Mouse (Mus musculus) cerebellum, adult 2 months (tissue): ENCODE data around the gene Cwc25.

Source experiments
- CTCF ChIP-seq: fragments of 200-500 bp; IDR thresholded peaks from 2 replicates; pipeline ENCODE4 v1.5.1; 2011; ENCODE audit warnings: low read depth, mild to moderate bottlenecking, control low read depth, low read length, moderate library complexity, borderline replicate concordance; ENCODE audit not compliant: insufficient read depth
- POLR2A ChIP-seq: fragments of 200-500 bp; IDR thresholded peaks from 2 replicates; pipeline ENCODE4 v1.6.1; 2011; ENCODE audit warnings: low read length, control low read depth, borderline replicate concordance; ENCODE audit not compliant: insufficient read depth

DNA sequence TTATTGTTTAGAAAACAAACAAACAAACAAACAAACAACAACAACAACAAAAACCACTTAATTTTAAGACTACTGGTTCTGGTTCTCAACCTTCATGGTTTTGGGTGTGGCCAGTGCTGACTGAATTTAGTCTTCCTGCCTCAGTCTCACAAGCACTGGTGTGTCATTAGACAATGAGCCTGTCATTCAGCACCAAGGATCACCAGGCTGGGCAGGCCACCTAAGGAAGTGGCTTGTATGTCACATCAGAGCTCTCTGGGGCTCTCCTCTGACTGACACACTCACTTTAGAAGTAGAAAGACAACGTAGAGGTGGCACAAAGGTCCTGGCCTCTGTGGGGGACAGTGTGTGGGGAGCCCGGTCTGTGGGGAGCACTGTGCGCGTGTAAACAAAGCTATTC, 47.3 kb downstream of the Cwc25 start:
- TF ChIP-seq CTCF (no peak), POLR2A (no peak)
